Mouse (Mus musculus): Measurements from ENCODE around the gene Tmprss6. TPM values are rescaled to one million over a fixed set of nuclear protein-coding genes. Genes with fewer than 3 reads are reported as not detected.

The Tmprss6 gene
- total RNA-seq (2023): not detected

GRCm38 (mm10) chr15:78468379-78468937 is at the start of gene Tmprss6:
Gene Tmprss6 (minus strand): TSS chr15:78468634.

GRCm38 (mm10) chr15:78494968-78495406 is 26.6 kb upstream of the Tmprss6 start, which contains the start of gene Il2rb:
Gene Il2rb (minus strand): TSS chr15:78495271.

GRCm38 (mm10) chr15:78428391-78429138 is 39.9 kb downstream of the Tmprss6 start, which contains the start of gene Kctd17:
Gene Kctd17 (plus strand): TSS chr15:78428564.

GRCm38 (mm10) chr15:78406293-78406934 is 62.0 kb downstream of the Tmprss6 start, which contains the start of gene Mpst:
Gene Mpst (plus strand): TSS chr15:78406416.

GRCm38 (mm10) chr15:78405517-78406211 is 62.8 kb downstream of the Tmprss6 start, which contains the start of gene Tst:
Gene Tst (minus strand): TSS chr15:78405907.

GRCm38 (mm10) chr15:78395478-78395962 is 72.9 kb downstream of the Tmprss6 start, which contains the start of gene Tex33:
Gene Tex33 (minus strand): TSS chr15:78395912.

Other genes starting within 250 kb of the Tmprss6 start
- gene Ncf4, start 223.8 kb downstream of the Tmprss6 start, total RNA-seq (2023): 100 to 1,000 TPM; 692 to 740 TPM
- gene Csf2rb2, start 162.9 kb downstream of the Tmprss6 start, total RNA-seq (2023): 10 to 100 TPM; 22.7 to 27.4 TPM
- gene Csf2rb, start 142.9 kb downstream of the Tmprss6 start, total RNA-seq (2023): 100 to 1,000 TPM; 200 to 241 TPM
- gene Tex33, start 72.7 kb downstream of the Tmprss6 start, total RNA-seq (2023): under 1 TPM in 1 of 2 experiments, not detected in 1; 0.62 TPM
- 10 to 100 TPM; 21.0 to 24.3 TPM for gene Tst, start 62.7 kb downstream of the Tmprss6 start, total RNA-seq (2023)
- gene Mpst, start 62.2 kb downstream of the Tmprss6 start, total RNA-seq (2023): 10 to 100 TPM; 31.1 to 35.0 TPM
- gene Kctd17, start 40.1 kb downstream of the Tmprss6 start, total RNA-seq (2023): 10 to 100 TPM in 1 of 2 experiments, 1 to 10 TPM in 1; 9.1 to 11.2 TPM
- gene Il2rb, start 26.6 kb upstream of the Tmprss6 start, total RNA-seq (2023): under 1 TPM; 0.49 to 0.89 TPM
- gene C1qtnf6, start 62.8 kb upstream of the Tmprss6 start, total RNA-seq (2023): under 1 TPM; 0.82 to 0.95 TPM
- gene Sstr3, start 76.1 kb upstream of the Tmprss6 start, total RNA-seq (2023): not detected
- gene Rac2, start 104.1 kb upstream of the Tmprss6 start, total RNA-seq (2023): 1,000 to 10,000 TPM; 1,469 to 1,484 TPM
- 100 to 1,000 TPM; 171 to 199 TPM for gene Cyth4, start 128.4 kb upstream of the Tmprss6 start, total RNA-seq (2023)